Mouse (Mus musculus) lung, embryonic 16.5 days (tissue): Measurements from ENCODE around the gene Ston1. TPM values are rescaled to one million over a fixed set of nuclear protein-coding genes. Genes with fewer than 3 reads are reported as not detected.
A peak's percentile ranks its signal among the peaks of the same experiment; 100 is the strongest.

Experiments used
- ATAC-seq: fragments of 200-750 bp; cut with Nextera tagmentation; 2 replicates; pipeline ENCODE4 v1.8.0; 2017; ENCODE audit warnings: low read depth, mild to moderate bottlenecking, moderate library complexity
- H3K27ac ChIP-seq: fragments of 300-500 bp; sonication (generic); 2 replicates; pipeline ENCODE4 v1.5.1; 2014; ENCODE audit warnings: mild to moderate bottlenecking, control low read depth, low read length
- H3K27me3 ChIP-seq: fragments of 300-500 bp; sonication (generic); 2 replicates; pipeline ENCODE4 v1.6.1; 2014; ENCODE audit warnings: low read depth, low read length, mixed read lengths; ENCODE audit not compliant: control insufficient read depth, insufficient read depth
- H3K36me3 ChIP-seq: fragments of 300-500 bp; sonication (generic); 2 replicates; pipeline ENCODE4 v1.6.1; 2014; ENCODE audit warnings: low read length; ENCODE audit not compliant: control insufficient read depth, insufficient read depth
- H3K4me1 ChIP-seq: fragments of 300-500 bp; sonication (generic); replicated peaks from 2 replicates; pipeline ENCODE4 v1.6.1; 2014; ENCODE audit warnings: low read length, mixed read lengths; ENCODE audit not compliant: control insufficient read depth, insufficient read depth
- H3K4me2 ChIP-seq: fragments of 300-500 bp; sonication (generic); 2 replicates; pipeline ENCODE4 v1.6.1; 2014; ENCODE audit warnings: low read depth, low read length, control low read depth
- H3K4me3 ChIP-seq: fragments of 300-500 bp; sonication (generic); 2 replicates; pipeline ENCODE4 v1.5.1; 2014; ENCODE audit warnings: mild to moderate bottlenecking, low read length, control low read depth
- H3K9ac ChIP-seq: fragments of 300-500 bp; sonication (generic); 2 replicates; pipeline ENCODE4 v1.6.1; 2014; ENCODE audit warnings: low read length, control low read depth
- H3K9me3 ChIP-seq: fragments of 300-500 bp; sonication (generic); 2 replicates; pipeline ENCODE4 v1.6.1; 2016; ENCODE audit warnings: low read length; ENCODE audit not compliant: control insufficient read depth
- WGBS: fragments of 180-500 bp; shearing (Covaris S2); extraction: QIAGEN DNeasy Blood & Tissue Kit; methylation state at CpG from one replicate; pipeline ENCODE4 v1.1.7; 2014; 5-methylcytosine and 5-hydroxymethylcytosine counted together
- polyA plus RNA-seq: library from polyadenylated mRNA; unstranded; fragments of >200 nt; fragmentation: Nextera tagmentation; extraction: Ambion mirVana; gene quantifications from 2 replicates; pipeline ENCODE4 v1.2.1, GENCODE M21; 2015

Gene Ston1
- polyA plus RNA-seq, 1 experiment from 2014 or later: 7.0 TPM

DNA sequence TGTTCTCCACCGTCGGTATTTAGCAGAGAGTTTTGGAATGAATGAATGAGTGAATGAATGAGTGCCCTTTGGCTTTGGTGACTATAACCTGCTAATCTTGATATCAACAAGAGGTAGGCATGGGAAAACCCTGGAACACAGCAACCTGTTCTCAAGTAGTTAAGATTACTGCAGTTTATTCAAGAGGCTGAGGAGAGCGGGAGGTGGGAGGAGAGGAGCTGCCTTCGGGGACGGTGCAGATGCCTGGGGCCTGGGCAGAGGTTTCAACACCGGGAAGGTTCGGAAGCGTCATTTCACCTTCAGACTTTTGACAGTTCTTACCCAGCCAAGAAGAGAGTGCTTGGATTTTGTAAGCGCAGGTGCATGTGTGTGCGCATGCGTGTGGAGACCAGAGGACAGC lies 14.5 kb upstream of the Ston1 start:
- peak overlapping the region; percentile 50 for H3K9ac ChIP-seq
- H3K4me1 ChIP-seq: peaks cover 10% of the 10 kb centered on the region; the same call in 1 of the 2 replicates
- peak overlapping the region; percentile 94 for H3K27ac ChIP-seq
- no peaks in the 10 kb centered on the region for H3K9me3 ChIP-seq
- H3K4me2 ChIP-seq: peak overlapping the region; percentile 49
- peaks cover 30% of the 10 kb centered on the region for H3K36me3 ChIP-seq
- 59% methylated on average over 11 of the region's 11 CpGs for WGBS
- peak overlapping the region; percentile 27 for H3K4me3 ChIP-seq
- H3K27me3 ChIP-seq: no peaks in the 10 kb centered on the region
- ATAC-seq: peak; percentile 77

DNA sequence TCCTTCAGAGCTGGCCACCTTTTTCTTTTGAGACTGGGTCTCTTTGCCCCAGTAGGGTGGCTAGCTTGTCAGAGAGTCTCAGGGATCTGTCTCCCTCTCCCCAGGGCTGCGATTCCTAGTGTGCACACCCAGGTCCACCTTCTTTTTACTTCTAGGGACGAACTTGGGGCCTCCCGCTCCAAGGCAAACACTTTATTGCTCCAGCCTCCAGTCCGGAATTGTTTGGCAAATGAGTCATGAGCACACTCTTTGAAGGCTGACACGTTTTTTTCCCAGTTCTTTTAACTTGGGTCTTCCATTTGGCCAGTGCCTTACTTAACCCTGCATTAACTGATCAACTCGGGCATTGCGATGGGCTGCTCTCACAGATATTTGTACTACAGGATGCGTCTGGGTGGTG lies 14.1 kb upstream of the Ston1 start:
- H3K36me3 ChIP-seq: peaks cover 33% of the 10 kb centered on the region
- peak; percentile 82 for ATAC-seq

DNA sequence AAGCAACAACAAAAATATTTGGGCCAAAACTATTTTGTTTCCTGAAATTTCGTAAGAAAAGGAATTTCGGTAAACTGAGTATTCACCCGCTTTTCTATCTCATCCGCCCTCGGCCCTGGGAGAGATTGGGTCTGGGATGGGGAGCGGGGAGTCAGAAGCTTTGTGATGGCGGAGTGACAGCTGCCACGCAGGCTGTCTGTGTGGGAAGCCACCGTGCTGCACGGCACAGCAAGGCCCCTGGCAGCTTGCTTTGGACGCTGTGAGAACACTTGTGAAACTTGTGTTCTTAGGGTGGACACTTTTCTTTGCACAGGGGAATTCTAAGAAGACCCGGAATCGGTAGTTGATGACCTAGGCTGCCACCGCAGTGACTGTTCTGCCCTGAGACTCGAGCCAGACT lies 10.1 kb upstream of the Ston1 start:
- H3K4me1 ChIP-seq: peaks cover 3% of the 10 kb centered on the region; the same call in 1 of the 2 replicates
- H3K9ac ChIP-seq: no peak overlapping the region
- H3K27ac ChIP-seq: no peak overlapping the region
- H3K36me3 ChIP-seq: peaks cover 31% of the 10 kb centered on the region
- no peak overlapping the region for H3K4me2 ChIP-seq
- no peak for ATAC-seq
- H3K9me3 ChIP-seq: no peaks in the 10 kb centered on the region
- WGBS: 77% methylated on average over 15 of the region's 15 CpGs
- H3K27me3 ChIP-seq: no peaks in the 10 kb centered on the region
- no peak overlapping the region for H3K4me3 ChIP-seq

More for the DNA sequence above, 14.1 kb upstream of the Ston1 start:
- peaks cover 10% of the 10 kb centered on the region; the same call in 1 of the 2 replicates for H3K4me1 ChIP-seq
- H3K9ac ChIP-seq: peak overlapping the region; percentile 50
- H3K27ac ChIP-seq: peak overlapping the region; percentile 94
- peak overlapping the region; percentile 27 for H3K4me3 ChIP-seq
- H3K4me2 ChIP-seq: peak overlapping the region; percentile 49
- no peaks in the 10 kb centered on the region for H3K9me3 ChIP-seq
- WGBS: 52% methylated on average over 8 of the region's 8 CpGs
- no peaks in the 10 kb centered on the region for H3K27me3 ChIP-seq

- Histone ChIP-seq H3K4me3 (no peak overlapping the region), H3K4me1 (peaks cover 3% of the 10 kb centered on the region; the same call in 1 of the 2 replicates), H3K36me3 (peaks cover 28% of the 10 kb centered on the region), H3K9me3 (no peaks in the 10 kb centered on the region), H3K9ac (no peak overlapping the region), H3K27ac (no peak overlapping the region), H3K27me3 (no peaks in the 10 kb centered on the region), H3K4me2 (no peak overlapping the region)
- 90% methylated on average over 8 of the region's 8 CpGs for WGBS
- ATAC-seq: no peak
Observed at GRCm38 (mm10) chr17:88588228-88588627, 9.3 kb upstream of the Ston1 start.

GRCm38 (mm10) chr17:88590251-88590650 lies 7.2 kb upstream of the Ston1 start:
- no peak for ATAC-seq
- H3K4me3 ChIP-seq: no peak overlapping the region
- no peaks in the 10 kb centered on the region for H3K9me3 ChIP-seq
- no peaks in the 10 kb centered on the region for H3K4me1 ChIP-seq
- no peak overlapping the region for H3K9ac ChIP-seq
- H3K27me3 ChIP-seq: no peaks in the 10 kb centered on the region
- H3K4me2 ChIP-seq: no peak overlapping the region
- 74% methylated on average over 6 of the region's 6 CpGs for WGBS
- H3K27ac ChIP-seq: no peak overlapping the region
- H3K36me3 ChIP-seq: peaks cover 23% of the 10 kb centered on the region

DNA sequence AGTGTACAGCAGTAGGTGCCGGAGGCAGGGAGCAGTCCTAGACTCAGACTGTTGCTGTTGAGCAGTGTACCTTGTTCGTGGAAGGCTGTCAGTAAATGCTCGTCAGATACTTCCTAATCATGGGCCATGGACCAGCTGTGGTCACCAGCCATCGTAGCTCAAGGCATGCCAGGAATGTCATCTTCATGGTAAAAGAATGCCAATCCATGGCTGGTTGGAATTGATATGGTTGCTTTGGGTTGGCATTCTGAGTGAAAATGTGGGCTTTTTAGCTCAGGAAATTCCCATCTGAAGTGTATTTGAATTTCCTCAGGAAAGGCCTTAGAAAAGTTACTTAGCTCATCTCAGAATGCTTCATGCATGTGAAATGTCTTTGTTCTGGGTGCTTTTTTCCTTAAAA lies 2.4 kb upstream of the Ston1 start:
- WGBS: 57% methylated on average over 4 of the region's 4 CpGs
- peaks cover 16% of the 10 kb centered on the region for H3K4me1 ChIP-seq
- no peak overlapping the region for H3K4me2 ChIP-seq
- H3K9ac ChIP-seq: no peak overlapping the region
- H3K36me3 ChIP-seq: no peaks in the 10 kb centered on the region
- no peak overlapping the region for H3K27ac ChIP-seq
- no peak for ATAC-seq
- H3K27me3 ChIP-seq: no peaks in the 10 kb centered on the region
- no peak overlapping the region for H3K4me3 ChIP-seq
- H3K9me3 ChIP-seq: no peaks in the 10 kb centered on the region

DNA sequence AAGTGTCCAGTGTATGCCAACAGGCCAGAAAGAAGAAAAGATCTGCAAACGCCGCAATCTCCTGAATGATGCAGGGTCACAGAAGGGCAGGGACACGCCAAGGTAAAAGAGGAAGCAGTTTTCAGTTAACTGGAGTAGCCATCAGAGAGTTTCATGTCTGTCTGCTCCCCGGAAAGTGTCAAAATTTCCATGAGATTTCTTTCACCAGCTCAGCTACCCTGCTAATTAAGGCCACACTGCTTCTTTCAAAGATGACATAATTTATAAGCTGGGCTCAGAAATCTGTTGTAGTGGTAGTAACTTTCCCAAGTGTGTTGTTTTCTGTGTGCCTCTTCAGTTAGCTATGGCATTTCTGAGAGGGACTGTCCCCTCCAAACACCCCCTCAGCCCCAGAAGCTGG lies 1.4 kb upstream of the Ston1 start:
- no peak overlapping the region for H3K9ac ChIP-seq
- no peak overlapping the region for H3K27ac ChIP-seq
- WGBS: 74% methylated on average over 4 of the region's 4 CpGs

GRCm38 (mm10) chr17:88596544-88597221 lies 801 bp upstream of the Ston1 start:
- peaks cover 24% of the 10 kb centered on the region for H3K4me1 ChIP-seq
- ATAC-seq: no peak
- H3K27me3 ChIP-seq: no peaks in the 10 kb centered on the region
- H3K4me2 ChIP-seq: peak overlapping the region; percentile 95
- H3K4me3 ChIP-seq: peak overlapping the region; percentile 66
- no peaks in the 10 kb centered on the region for H3K36me3 ChIP-seq
- 27% methylated on average over 16 of the region's 16 CpGs for WGBS
- H3K27ac ChIP-seq: peak overlapping the region; percentile 93
- H3K9me3 ChIP-seq: no peaks in the 10 kb centered on the region
- peak overlapping the region; percentile 81 for H3K9ac ChIP-seq

More for the DNA sequence above, 1.4 kb upstream of the Ston1 start:
- no peaks in the 10 kb centered on the region for H3K9me3 ChIP-seq
- H3K4me2 ChIP-seq: no peak overlapping the region
- H3K4me3 ChIP-seq: no peak overlapping the region
- ATAC-seq: no peak
- H3K36me3 ChIP-seq: no peaks in the 10 kb centered on the region
- no peaks in the 10 kb centered on the region for H3K27me3 ChIP-seq
- peaks cover 24% of the 10 kb centered on the region for H3K4me1 ChIP-seq

DNA sequence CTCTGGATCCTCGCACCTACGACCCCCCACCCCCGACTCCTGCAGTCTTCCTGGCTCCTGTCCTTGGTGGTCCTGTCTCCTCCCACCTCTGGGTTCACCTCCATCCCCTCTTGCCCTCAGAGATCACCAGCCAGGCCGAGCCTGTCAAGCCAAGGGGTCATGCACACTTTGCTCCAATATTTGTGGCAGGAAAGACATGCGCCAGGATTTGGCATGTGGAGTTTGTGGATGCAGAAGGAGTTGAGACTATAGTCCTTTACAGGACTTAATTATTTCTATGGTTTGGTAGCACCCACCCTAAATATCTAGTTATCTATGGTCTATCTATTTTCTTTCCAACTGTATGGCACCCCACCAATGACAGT lies 554 bp downstream of the Ston1 start:
- H3K27ac ChIP-seq: peak overlapping the region; percentile 93
- H3K4me1 ChIP-seq: peaks cover 24% of the 10 kb centered on the region
- H3K36me3 ChIP-seq: no peaks in the 10 kb centered on the region
- no peaks in the 10 kb centered on the region for H3K9me3 ChIP-seq
- ATAC-seq: no peak
- WGBS: 3% methylated on average over 5 of the region's 5 CpGs
- peak overlapping the region; percentile 95 for H3K4me2 ChIP-seq
- H3K9ac ChIP-seq: peak overlapping the region; percentile 81
- H3K4me3 ChIP-seq: peak overlapping the region; percentile 66
- H3K27me3 ChIP-seq: no peaks in the 10 kb centered on the region
